Mouse (Mus musculus): ENCODE measurements around the gene Slc13a4.

Slc13a4 gene

GRCm38 (mm10) chr6:35288114-35288761 lies 19.7 kb downstream of the Slc13a4 start:
- Histone ChIP-seq H3K27me3 (ENCODE audit: control insufficient read depth, insufficient read depth, low read length, poor library complexity, severe bottlenecking) (no peaks in the 10 kb centered on the region), H3K36me3 (ENCODE audit: control insufficient read depth, insufficient read depth, low read length, poor library complexity, severe bottlenecking) (no peaks in the 10 kb centered on the region)
- DNase-seq (ENCODE audit: low read depth, low spot score): no peak

GRCm38 (mm10) chr6:35279306-35279705 lies 28.6 kb downstream of the Slc13a4 start:
- Histone ChIP-seq H3K27me3 (ENCODE audit: control insufficient read depth, insufficient read depth, low read length, poor library complexity, severe bottlenecking) (no peaks in the 10 kb centered on the region), H3K36me3 (ENCODE audit: control insufficient read depth, insufficient read depth, low read length, poor library complexity, severe bottlenecking) (no peaks in the 10 kb centered on the region)
- no peak for DNase-seq (ENCODE audit: low read depth, low spot score)

- DNase-seq (ENCODE audit: low read depth, low spot score): no peak
- Histone ChIP-seq H3K36me3 (ENCODE audit: control insufficient read depth, insufficient read depth, low read length, poor library complexity, severe bottlenecking) (no peaks in the 10 kb centered on the region), H3K27me3 (ENCODE audit: control insufficient read depth, insufficient read depth, low read length, poor library complexity, severe bottlenecking) (no peaks in the 10 kb centered on the region)
Measured at GRCm38 (mm10) chr6:35277903-35278587, 29.9 kb downstream of the Slc13a4 start.

GRCm38 (mm10) chr6:35273391-35274082 lies 34.4 kb downstream of the Slc13a4 start:
- H3K36me3 ChIP-seq (ENCODE audit: control insufficient read depth, insufficient read depth, low read length, poor library complexity, severe bottlenecking): no peaks in the 10 kb centered on the region
- DNase-seq (ENCODE audit: low read depth, low spot score): no peak
- H3K27me3 ChIP-seq (ENCODE audit: control insufficient read depth, insufficient read depth, low read length, poor library complexity, severe bottlenecking): no peaks in the 10 kb centered on the region

- Histone ChIP-seq H3K27me3 (ENCODE audit: control insufficient read depth, insufficient read depth, low read length, poor library complexity, severe bottlenecking) (no peaks in the 10 kb centered on the region), H3K36me3 (ENCODE audit: control insufficient read depth, insufficient read depth, low read length, poor library complexity, severe bottlenecking) (no peaks in the 10 kb centered on the region)
- DNase-seq (ENCODE audit: low read depth, low spot score): no peak
Measured at GRCm38 (mm10) chr6:35271868-35272765, 35.8 kb downstream of the Slc13a4 start.

GRCm38 (mm10) chr6:35271094-35271855 lies 36.7 kb downstream of the Slc13a4 start:
- no peaks in the 10 kb centered on the region for H3K36me3 ChIP-seq (ENCODE audit: control insufficient read depth, insufficient read depth, low read length, poor library complexity, severe bottlenecking)
- H3K27me3 ChIP-seq (ENCODE audit: control insufficient read depth, insufficient read depth, low read length, poor library complexity, severe bottlenecking): no peaks in the 10 kb centered on the region
- no peak for DNase-seq (ENCODE audit: low read depth, low spot score)

DNA sequence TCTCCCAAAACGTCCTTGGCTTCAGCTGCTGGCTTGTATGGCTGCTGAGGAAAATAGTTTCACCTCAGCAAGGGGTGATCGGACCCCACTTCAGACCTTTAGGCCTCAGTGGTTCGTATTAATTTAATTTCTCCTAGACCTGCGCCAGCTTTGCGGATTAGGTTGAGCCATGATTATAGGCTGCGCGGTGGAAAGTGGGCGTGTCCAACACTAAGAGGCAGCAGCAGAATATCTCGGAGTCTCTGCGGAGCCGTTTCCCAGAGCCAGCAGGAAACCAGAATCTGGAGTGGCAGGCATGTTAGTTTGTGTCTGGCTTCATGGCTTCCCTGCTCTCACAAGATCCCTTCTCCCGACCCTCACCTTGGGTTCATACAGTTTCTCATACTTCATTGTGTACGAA lies 38.3 kb downstream of the Slc13a4 start:
- no peaks in the 10 kb centered on the region for H3K27me3 ChIP-seq (ENCODE audit: control insufficient read depth, insufficient read depth, low read length, poor library complexity, severe bottlenecking)
- no peak for DNase-seq (ENCODE audit: low read depth, low spot score)
- no peaks in the 10 kb centered on the region for H3K36me3 ChIP-seq (ENCODE audit: control insufficient read depth, insufficient read depth, low read length, poor library complexity, severe bottlenecking)

GRCm38 (mm10) chr6:35268711-35269110 lies 39.2 kb downstream of the Slc13a4 start:
- no peak for DNase-seq (ENCODE audit: low read depth, low spot score)
- Histone ChIP-seq H3K36me3 (ENCODE audit: control insufficient read depth, insufficient read depth, low read length, poor library complexity, severe bottlenecking) (no peaks in the 10 kb centered on the region), H3K27me3 (ENCODE audit: control insufficient read depth, insufficient read depth, low read length, poor library complexity, severe bottlenecking) (no peaks in the 10 kb centered on the region)

- DNase-seq (ENCODE audit: low read depth, low spot score): no peak
- no peaks in the 10 kb centered on the region for H3K27me3 ChIP-seq (ENCODE audit: control insufficient read depth, insufficient read depth, low read length, poor library complexity, severe bottlenecking)
- H3K36me3 ChIP-seq (ENCODE audit: control insufficient read depth, insufficient read depth, low read length, poor library complexity, severe bottlenecking): peaks cover 12% of the 10 kb centered on the region
Measured at GRCm38 (mm10) chr6:35265580-35266278, 42.2 kb downstream of the Slc13a4 start.

- Histone ChIP-seq H3K27me3 (ENCODE audit: control insufficient read depth, insufficient read depth, low read length, poor library complexity, severe bottlenecking) (no peaks in the 10 kb centered on the region), H3K36me3 (ENCODE audit: control insufficient read depth, insufficient read depth, low read length, poor library complexity, severe bottlenecking) (peaks cover 14% of the 10 kb centered on the region)
- no peak for DNase-seq (ENCODE audit: low read depth, low spot score)
Measured at GRCm38 (mm10) chr6:35260531-35260930, 47.4 kb downstream of the Slc13a4 start.

- DNase-seq (ENCODE audit: low read depth, low spot score): no peak
- peaks cover 14% of the 10 kb centered on the region for H3K36me3 ChIP-seq (ENCODE audit: control insufficient read depth, insufficient read depth, low read length, poor library complexity, severe bottlenecking)
- H3K27me3 ChIP-seq (ENCODE audit: control insufficient read depth, insufficient read depth, low read length, poor library complexity, severe bottlenecking): no peaks in the 10 kb centered on the region
Measured at GRCm38 (mm10) chr6:35259526-35259925, 48.4 kb downstream of the Slc13a4 start.

GRCm38 (mm10) chr6:35258922-35259321 lies 49.0 kb downstream of the Slc13a4 start:
- no peak for DNase-seq (ENCODE audit: low read depth, low spot score)
- Histone ChIP-seq H3K27me3 (ENCODE audit: control insufficient read depth, insufficient read depth, low read length, poor library complexity, severe bottlenecking) (no peaks in the 10 kb centered on the region), H3K36me3 (ENCODE audit: control insufficient read depth, insufficient read depth, low read length, poor library complexity, severe bottlenecking) (peaks cover 14% of the 10 kb centered on the region)

DNA sequence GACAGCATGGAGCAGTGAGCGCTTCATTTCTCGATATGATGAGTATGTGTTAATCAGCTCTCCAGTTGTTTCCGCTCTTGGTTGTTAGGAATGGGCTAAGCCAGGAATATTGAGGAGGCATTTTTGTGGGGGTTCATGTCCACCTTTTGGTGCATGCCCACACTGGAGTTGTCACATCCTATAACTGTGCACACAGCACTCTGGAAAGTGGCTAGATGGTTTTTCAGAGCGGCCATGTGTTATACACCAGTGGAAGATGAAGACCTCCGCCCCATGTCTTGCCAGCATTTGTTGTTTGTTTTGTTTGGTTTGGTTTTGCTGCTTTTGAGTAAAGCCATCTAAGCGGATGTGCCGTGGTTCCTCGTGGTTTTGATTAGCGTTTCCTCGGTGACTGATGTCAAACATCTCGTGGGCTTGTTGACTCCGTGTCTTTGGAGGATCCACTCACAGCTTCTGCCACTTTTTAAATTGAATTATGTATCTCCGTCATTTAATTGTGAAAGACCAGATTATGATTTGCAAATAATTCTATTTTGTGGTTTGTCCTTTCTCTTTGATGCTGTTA lies 50.2 kb downstream of the Slc13a4 start:
- DNase-seq (ENCODE audit: low read depth, low spot score): no peak
- Histone ChIP-seq H3K36me3 (ENCODE audit: control insufficient read depth, insufficient read depth, low read length, poor library complexity, severe bottlenecking) (peaks cover 10% of the 10 kb centered on the region), H3K27me3 (ENCODE audit: control insufficient read depth, insufficient read depth, low read length, poor library complexity, severe bottlenecking) (no peaks in the 10 kb centered on the region)
